Mouse (Mus musculus) central nervous system, embryonic 11.5 days (tissue): ENCODE measurements around the gene Gm20916. TPM values are rescaled to one million over a fixed set of nuclear protein-coding genes. Genes with fewer than 3 reads are reported as not detected.

Experiments used
- polyA plus RNA-seq: library from polyadenylated mRNA; depleted of rRNA; stranded (reverse); fragments of >200 nt; gene quantifications from 2 replicates; pipeline ENCODE4 v1.2.3, GENCODE M21; 2012; rRNA removed

Gene Gm20916
- not detected in 2 replicates for polyA plus RNA-seq

DNA sequence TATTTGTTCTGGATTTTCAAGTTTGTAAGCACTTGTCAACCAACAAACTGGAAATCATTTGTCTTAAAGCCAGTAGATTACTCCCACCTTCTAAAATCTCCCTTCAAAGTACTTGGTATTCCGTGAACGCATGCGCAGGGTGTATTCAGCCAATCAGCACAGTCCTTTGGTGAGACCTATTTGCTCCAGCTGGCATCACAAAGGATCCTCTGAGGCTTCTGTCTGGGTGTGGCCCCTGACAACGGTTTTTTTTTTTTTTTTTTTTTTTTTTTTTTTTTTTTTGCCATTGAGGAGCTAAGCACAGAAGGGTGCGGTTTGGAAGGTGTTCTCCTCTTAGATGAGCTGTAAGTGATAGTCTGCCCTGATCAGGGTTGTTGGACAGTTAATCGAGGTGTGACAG is at the start of gene Gm20916:
Gm20916 (plus strand) TSS at position 301 of the 400 bp plus-strand sequence.

Other genes with a start within 250 kb of the Gm20916 start
- gene Gm20917, start 168.4 kb upstream of the Gm20916 start, polyA plus RNA-seq = not detected in 2 replicates